Mouse (Mus musculus): Measurements from ENCODE around the gene Slc22a20.

The Slc22a20 gene

GRCm38 (mm10) chr19:5924713-5925093 is 61.2 kb downstream of the Slc22a20 start, which contains the start of gene Cdc42ep2:
Cdc42ep2 (minus strand) TSS chr19:5924816.
- peak; percentile 87 to 90 for DNase-seq (ENCODE audit: low spot score in 2 of 2)

GRCm38 (mm10) chr19:5923990-5924712 is 61.8 kb downstream of the Slc22a20 start:
- DNase-seq (ENCODE audit: low spot score in 2 of 2) = peak; percentile 92 to 97

- no peak for DNase-seq (ENCODE audit: low spot score in 2 of 2)
Measured at GRCm38 (mm10) chr19:5922963-5923362, 63.0 kb downstream of the Slc22a20 start.

GRCm38 (mm10) chr19:5922119-5922942 is 63.6 kb downstream of the Slc22a20 start:
- DNase-seq (ENCODE audit: low spot score in 2 of 2) = no peak

GRCm38 (mm10) chr19:5921715-5922114 is 64.2 kb downstream of the Slc22a20 start:
- no peak for DNase-seq (ENCODE audit: low spot score in 2 of 2)
